Mouse (Mus musculus): ENCODE measurements around the gene Gars. TPM values are rescaled to one million over a fixed set of nuclear protein-coding genes. Genes with fewer than 3 reads are reported as not detected.

The Gars gene
- total and polyA plus RNA-seq, 3 experiments, result 26.7 to 60.4 (median 55.1) TPM

GRCm38 (mm10) chr6:55063793-55064476, 26.1 kb downstream of the Gars start:
- Histone ChIP-seq H3K4me3 (no peak overlapping the region), H3K9ac (ENCODE audit: low read depth, low read length) (no peak overlapping the region), H3K27me3 (ENCODE audit: control insufficient read depth, insufficient read depth, low read length) (no peaks in the 10 kb centered on the region), H3K4me1 (ENCODE audit: control insufficient read depth, insufficient read depth, low read length) (no peaks in the 10 kb centered on the region), H3K27ac (no peak overlapping the region), H3K79me2 (replicated peaks; ENCODE audit: control insufficient read depth, insufficient read depth, low read length) (no peaks in the 10 kb centered on the region), H3K36me3 (ENCODE audit: control insufficient read depth, insufficient read depth, low read length) (no peaks in the 10 kb centered on the region; the same call in 1 of the 2 replicates)
- no peak for TF ChIP-seq POLR2A (IDR thresholded peaks at IDR 0.05; ENCODE audit: insufficient read depth, low read depth, low read length)
- WGBS, result 85% methylated on average over 9 of the region's 9 CpGs
- DNase-seq, result no peak
- intact Hi-C loops (cut with DNase I), result no loop called here

DNA sequence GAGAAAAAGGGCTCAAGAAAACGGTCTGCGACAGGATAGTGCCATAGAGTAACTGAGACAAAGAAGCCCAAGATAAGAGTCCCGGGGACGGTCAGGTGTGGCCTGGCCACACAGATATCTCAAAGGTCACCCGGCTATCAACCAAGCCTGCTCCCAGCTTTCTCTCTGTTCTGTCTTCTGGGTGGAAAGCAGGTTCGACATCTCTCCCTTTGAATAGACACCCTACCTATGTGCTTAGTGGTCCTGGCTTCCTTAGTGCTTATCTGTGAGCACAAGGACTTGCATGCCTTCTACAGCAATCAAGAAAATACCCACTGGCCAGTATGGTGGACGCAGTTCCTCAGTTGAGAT, 26.6 kb downstream of the Gars start:
- 87% methylated on average over 7 of the region's 7 CpGs for WGBS
- TF ChIP-seq POLR2A (IDR thresholded peaks at IDR 0.05; ENCODE audit: insufficient read depth, low read depth, low read length) (no peak), EP300 (IDR thresholded peaks at IDR 0.05; ENCODE audit: insufficient read depth, low read depth, low read length) (no peak), CTCF (IDR thresholded peaks at IDR 0.05) (no peak)
- no peak overlapping the region for H3K9ac ChIP-seq (ENCODE audit: low read depth, low read length)
- no peaks in the 10 kb centered on the region; the same call in 1 of the 2 replicates for H3K36me3 ChIP-seq (ENCODE audit: control insufficient read depth, insufficient read depth, low read length)
- no peaks in the 10 kb centered on the region for H3K79me2 ChIP-seq (replicated peaks; ENCODE audit: control insufficient read depth, insufficient read depth, low read length)
- H3K27ac ChIP-seq, result no peak overlapping the region
- no peaks in the 10 kb centered on the region for H3K4me1 ChIP-seq (ENCODE audit: control insufficient read depth, insufficient read depth, low read length)
- H3K27me3 ChIP-seq (ENCODE audit: control insufficient read depth, insufficient read depth, low read length), result no peaks in the 10 kb centered on the region
- no peak for DNase-seq
- H3K4me3 ChIP-seq, result no peak overlapping the region
- intact Hi-C loops (cut with DNase I), result no loop called here

DNA sequence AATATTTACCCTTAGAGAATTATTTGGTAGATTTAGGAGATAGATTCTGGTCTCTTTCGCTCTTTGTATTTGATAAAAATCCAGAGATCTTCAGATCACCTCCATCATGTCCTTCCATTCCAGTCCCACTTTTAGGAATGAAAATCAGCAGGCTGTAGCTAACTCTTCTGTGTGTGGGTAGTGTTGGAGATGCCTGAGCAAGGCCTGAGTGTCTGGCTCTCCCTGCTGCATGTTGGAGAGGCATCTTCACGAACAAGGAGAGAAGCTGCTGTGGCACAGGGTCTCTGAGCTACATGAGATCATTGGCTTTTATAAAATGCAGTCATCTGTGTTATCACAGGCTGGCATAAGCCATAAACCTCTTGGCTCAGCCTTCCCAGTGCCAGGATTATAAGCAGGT, 28.1 kb downstream of the Gars start:
- DNase-seq, result no peak
- Histone ChIP-seq H3K4me1 (ENCODE audit: control insufficient read depth, insufficient read depth, low read length) (no peaks in the 10 kb centered on the region), H3K27ac (no peak overlapping the region), H3K79me2 (replicated peaks; ENCODE audit: control insufficient read depth, insufficient read depth, low read length) (no peaks in the 10 kb centered on the region), H3K36me3 (ENCODE audit: control insufficient read depth, insufficient read depth, low read length) (no peaks in the 10 kb centered on the region; the same call in 1 of the 2 replicates), H3K4me3 (no peak overlapping the region), H3K9ac (ENCODE audit: low read depth, low read length) (no peak overlapping the region), H3K27me3 (ENCODE audit: control insufficient read depth, insufficient read depth, low read length) (no peaks in the 10 kb centered on the region)
- 87% methylated on average over 2 of the region's 2 CpGs for WGBS
- intact Hi-C loops (cut with DNase I), result no loop called here
- TF ChIP-seq CTCF (IDR thresholded peaks at IDR 0.05), result no peak
- TF ChIP-seq EP300 (IDR thresholded peaks at IDR 0.05; ENCODE audit: insufficient read depth, low read depth, low read length), result no peak
- TF ChIP-seq POLR2A (IDR thresholded peaks at IDR 0.05; ENCODE audit: insufficient read depth, low read depth, low read length), result no peak

DNA sequence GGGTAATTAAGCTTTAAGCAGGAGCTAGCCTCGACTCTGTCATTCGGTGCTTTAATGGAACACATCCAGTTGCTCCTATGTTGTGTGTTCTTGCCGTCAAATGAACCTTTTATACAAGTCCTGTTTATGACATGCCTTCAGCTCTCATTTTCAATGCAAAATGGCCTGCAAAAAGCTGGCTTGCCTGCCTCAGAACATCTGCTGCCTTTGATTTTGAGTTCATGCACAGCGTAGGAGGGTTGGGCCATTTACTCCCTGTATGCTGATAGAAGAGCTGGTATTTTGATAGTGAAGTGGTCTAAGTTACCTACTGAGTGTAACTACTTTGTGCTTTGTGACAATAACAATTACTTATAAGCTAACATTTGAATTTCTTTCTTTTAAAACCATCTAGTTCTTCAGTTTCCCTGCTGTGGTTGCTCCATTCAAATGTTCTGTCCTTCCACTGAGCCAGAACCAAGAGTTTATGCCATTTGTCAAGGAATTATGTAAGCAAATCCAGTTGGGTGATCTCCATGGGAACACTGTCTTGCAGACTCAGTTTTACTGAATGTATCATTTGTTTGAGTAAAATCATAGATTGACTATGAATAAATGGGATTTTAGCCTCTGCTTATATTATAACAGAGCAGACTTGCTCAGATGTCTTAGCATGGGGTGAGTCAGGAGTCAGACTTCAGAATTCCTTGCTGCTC, 38.9 kb downstream of the Gars start:
- 91% methylated on average over 4 of the region's 4 CpGs for WGBS
- no peak for DNase-seq
- TF ChIP-seq POLR2A (IDR thresholded peaks at IDR 0.05; ENCODE audit: insufficient read depth, low read depth, low read length) (no peak), EP300 (IDR thresholded peaks at IDR 0.05; ENCODE audit: insufficient read depth, low read depth, low read length) (no peak)
- H3K27ac ChIP-seq, result no peak overlapping the region
- H3K9ac ChIP-seq (ENCODE audit: low read depth, low read length), result no peak overlapping the region
- intact Hi-C loops (cut with DNase I), result loop anchor here (10.0 kb wide), 1 partner anchor 88 kb away; no protein-coding TSS in a partner anchor
- no peaks in the 10 kb centered on the region for H3K79me2 ChIP-seq (replicated peaks; ENCODE audit: control insufficient read depth, insufficient read depth, low read length)
- H3K4me3 ChIP-seq, result no peak overlapping the region
- no peaks in the 10 kb centered on the region; the same call in 1 of the 2 replicates for H3K36me3 ChIP-seq (ENCODE audit: control insufficient read depth, insufficient read depth, low read length)
- no peaks in the 10 kb centered on the region for H3K4me1 ChIP-seq (ENCODE audit: control insufficient read depth, insufficient read depth, low read length)
- no peaks in the 10 kb centered on the region for H3K27me3 ChIP-seq (ENCODE audit: control insufficient read depth, insufficient read depth, low read length)

- Histone ChIP-seq H3K4me1 (ENCODE audit: control insufficient read depth, insufficient read depth, low read length) (no peaks in the 10 kb centered on the region), H3K4me3 (no peak overlapping the region), H3K36me3 (ENCODE audit: control insufficient read depth, insufficient read depth, low read length) (no peaks in the 10 kb centered on the region; the same call in 1 of the 2 replicates), H3K79me2 (replicated peaks; ENCODE audit: control insufficient read depth, insufficient read depth, low read length) (no peaks in the 10 kb centered on the region), H3K27ac (no peak overlapping the region), H3K27me3 (ENCODE audit: control insufficient read depth, insufficient read depth, low read length) (no peaks in the 10 kb centered on the region), H3K9ac (ENCODE audit: low read depth, low read length) (no peak overlapping the region)
- WGBS, result 91% methylated on average over 3 of the region's 3 CpGs
- intact Hi-C loops (cut with DNase I), result no loop called here
- no peak for TF ChIP-seq CTCF (IDR thresholded peaks at IDR 0.05)
- no peak for DNase-seq
These were observed 43.6 kb downstream of the Gars start for GRCm38 (mm10) chr6:55081379-55081778.

DNA sequence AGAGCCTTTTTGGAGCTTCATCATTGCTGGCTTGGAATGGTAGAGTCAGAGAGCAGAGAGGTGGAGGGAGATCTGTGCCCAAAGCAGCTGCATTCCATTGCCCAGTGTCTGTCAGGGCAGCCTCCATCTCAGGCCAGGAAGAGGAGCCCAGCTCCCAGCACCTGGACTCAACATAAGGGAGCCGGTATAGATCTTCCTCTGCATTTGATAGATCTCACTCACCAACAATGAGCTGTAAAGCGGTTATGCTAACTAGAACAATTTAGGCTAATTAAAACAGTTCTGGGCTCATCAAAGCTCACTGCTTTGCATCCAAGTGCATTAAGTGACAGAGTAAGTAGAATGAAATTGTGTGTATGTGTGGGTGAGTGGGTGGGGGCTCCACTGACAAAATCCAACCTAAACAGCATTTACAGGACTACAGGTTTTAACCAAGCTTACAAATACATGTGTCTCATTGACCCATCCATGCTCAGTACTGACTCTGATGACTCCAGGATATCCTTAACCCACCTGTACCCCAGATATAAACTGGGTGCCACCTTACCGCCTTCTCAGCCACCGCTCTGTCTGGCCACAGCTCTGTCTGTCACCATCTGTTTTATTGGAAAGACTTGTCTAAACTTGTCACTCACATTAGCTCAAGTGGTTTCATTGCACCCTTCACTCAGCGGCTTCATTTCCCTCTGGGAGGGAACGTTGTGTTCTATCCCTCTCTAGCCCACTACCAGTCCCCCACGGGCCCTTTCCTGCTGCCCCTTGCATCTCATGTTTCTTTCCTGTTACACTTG, 44.6 kb downstream of the Gars start:
- Histone ChIP-seq H3K36me3 (ENCODE audit: control insufficient read depth, insufficient read depth, low read length) (no peaks in the 10 kb centered on the region; the same call in 1 of the 2 replicates), H3K4me1 (ENCODE audit: control insufficient read depth, insufficient read depth, low read length) (no peaks in the 10 kb centered on the region), H3K27me3 (ENCODE audit: control insufficient read depth, insufficient read depth, low read length) (no peaks in the 10 kb centered on the region), H3K79me2 (replicated peaks; ENCODE audit: control insufficient read depth, insufficient read depth, low read length) (no peaks in the 10 kb centered on the region), H3K27ac (no peak overlapping the region), H3K4me3 (no peak overlapping the region), H3K9ac (ENCODE audit: low read depth, low read length) (no peak overlapping the region)
- 65% methylated on average over 7 of the region's 7 CpGs for WGBS
- intact Hi-C loops (cut with DNase I), result no loop called here
- TF ChIP-seq EP300 (IDR thresholded peaks at IDR 0.05; ENCODE audit: insufficient read depth, low read depth, low read length), result no peak
- no peak for TF ChIP-seq CTCF (IDR thresholded peaks at IDR 0.05)
- DNase-seq, result no peak

All from heart, adult 2 months (tissue).